Mouse (Mus musculus) layer of hippocampus, adult 9-10 months (tissue): Measurements from ENCODE around the gene Casq1.
"Not testable (repeated sequence)": the region's sequence is repeated elsewhere in the genome, so short reads cannot be mapped to it uniquely, and the experiment has no call there.

Experiments used
- DNase-seq: peaks from one replicate; pipeline ENCODE4 v3.0.0; 2022; ENCODE audit warnings: low spot score

Gene Casq1

DNA sequence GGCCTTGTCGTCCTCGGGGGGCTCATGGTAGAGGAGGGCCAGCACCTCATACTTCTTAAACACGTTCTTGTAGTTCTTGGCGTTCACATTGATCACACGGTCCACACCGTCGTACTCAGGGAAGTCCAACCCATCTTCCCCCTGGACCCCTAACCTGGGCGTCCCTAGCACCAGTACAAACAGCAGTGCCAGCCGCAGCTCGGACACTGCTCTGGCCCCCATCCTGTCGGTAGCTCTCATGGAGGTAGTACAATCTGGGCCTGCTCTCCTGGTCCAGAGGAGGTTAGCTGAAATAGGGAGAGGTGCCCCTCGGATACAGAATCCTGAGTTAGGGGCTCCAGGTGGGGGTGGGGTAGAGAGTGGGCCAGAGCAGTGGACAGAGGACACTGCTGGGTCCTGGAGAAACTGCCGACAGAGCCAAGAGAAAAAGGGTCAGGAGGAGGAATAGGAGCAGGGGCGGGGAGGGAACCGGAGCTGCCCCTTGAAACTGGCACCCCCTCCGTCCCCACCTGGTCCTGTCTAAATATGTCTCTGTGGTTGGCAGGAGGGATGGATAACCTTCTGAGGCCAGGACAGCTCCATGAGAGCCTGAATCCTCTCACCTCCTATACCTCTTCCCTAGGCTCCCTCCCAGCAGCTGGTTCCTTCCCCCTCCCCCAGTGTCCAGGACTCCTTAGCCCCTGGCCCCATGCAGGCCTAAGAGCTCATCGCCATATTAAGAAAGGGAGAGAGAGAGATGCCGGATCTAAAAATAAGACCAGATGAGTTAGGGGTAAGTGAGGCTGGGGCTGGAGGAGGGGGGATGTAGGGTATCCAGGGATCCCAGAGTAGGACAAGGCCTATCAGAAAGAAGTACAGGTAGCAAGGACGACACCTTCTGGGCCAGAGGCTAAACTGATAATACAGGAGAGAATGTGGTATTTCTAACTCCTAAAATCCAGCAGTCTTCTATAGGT is at the start of gene Casq1:
Gene Casq1, minus strand, starts transcription at position 418 of the 956 bp plus-strand sequence.
- no peak for DNase-seq

DNA sequence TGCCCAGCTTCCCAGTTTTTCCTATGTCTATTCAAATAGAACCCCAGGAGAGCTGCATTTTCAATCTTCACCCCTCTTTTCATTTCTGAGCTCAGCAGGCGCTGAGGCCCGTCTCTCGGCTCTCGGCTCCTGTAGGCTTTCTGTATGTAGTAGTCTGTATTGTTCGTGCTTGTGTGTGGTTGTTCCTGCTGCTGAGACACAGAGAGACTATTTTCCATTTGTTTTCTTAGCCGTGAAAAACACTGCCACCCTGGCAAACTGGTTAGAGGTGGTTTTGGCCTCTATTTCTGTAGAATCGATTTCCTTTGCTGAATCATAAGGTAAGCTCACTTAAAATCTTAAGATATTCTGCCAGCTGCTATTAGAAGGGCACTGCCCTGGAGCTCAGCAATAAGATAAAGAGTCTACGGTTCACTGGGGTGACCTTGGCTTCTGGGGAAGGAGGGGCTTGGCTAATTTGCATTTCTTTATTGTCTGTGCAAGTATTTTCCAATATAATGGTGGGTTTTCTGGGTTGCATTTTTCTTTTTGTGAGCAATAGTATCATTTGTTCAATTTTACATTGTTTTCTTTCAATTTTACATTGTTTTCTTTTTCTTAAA is 41.9 kb upstream of the Casq1 start, which contains the start of gene Igsf8:
Gene Igsf8, plus strand, starts transcription at position 165 of the 602 bp plus-strand sequence.
- no peak for DNase-seq

DNA sequence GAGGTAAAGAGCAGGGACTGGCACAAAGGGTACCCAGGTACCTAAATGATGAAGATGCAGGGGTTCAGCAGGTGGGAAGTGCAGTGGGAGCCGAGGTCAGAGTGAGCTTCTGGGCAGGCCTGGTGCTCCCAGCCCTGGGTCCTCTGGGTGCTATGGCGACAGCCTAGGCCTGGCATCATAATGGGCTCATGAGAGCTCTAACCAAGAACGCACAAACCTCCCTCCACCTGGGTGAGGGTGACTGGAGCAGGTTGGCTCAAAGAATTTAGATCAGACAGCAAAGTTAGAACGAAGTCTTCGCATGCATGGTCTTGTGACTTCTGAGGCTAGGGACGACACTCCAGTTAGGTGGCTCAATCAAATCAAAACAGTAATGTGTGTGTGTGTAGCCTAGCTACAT is 38.6 kb upstream of the Casq1 start, which contains the start of gene Atp1a4:
Gene Atp1a4, minus strand, starts transcription at position 101 of the 400 bp plus-strand sequence.
- no peak for DNase-seq

DNA sequence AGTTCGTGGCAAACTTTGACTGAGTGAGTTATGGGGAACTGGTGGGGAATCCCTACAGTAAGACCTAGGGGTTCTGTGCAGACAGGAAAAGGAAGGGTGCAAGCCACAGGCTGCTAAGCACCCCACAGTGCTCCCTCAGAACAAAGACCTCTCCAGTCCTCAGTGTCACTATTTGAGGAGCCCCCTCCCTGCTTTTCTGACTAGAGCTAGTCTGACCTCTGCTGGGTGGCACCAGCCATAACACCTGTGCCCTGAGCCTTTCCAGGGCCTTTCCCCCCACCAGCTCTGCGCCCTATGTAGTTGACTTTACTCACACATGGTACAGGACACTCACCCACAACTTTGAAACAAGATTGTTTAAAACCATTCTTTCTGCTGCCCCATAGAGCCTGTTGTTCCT is 28.0 kb upstream of the Casq1 start:
- DNase-seq = no peak

DNA sequence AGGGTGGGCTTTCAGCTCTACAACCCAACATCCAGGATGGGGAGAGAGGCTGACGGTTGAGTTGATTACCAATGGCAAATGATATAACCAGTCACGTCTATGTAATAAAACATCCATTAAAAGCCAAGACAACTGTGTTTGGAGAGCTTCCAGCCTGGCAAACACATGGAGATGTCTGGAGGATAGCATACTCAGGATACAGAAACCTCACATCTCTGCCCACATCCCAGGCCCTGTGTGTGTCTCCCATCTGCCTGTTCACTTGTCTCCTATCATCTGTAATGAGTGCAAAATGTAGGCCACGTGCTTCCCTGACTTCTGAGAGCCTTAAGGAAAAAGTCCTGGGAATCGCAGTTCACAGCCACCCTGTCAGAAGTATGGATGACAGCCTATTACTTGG is 27.5 kb upstream of the Casq1 start:
- DNase-seq = peak; percentile 27

DNA sequence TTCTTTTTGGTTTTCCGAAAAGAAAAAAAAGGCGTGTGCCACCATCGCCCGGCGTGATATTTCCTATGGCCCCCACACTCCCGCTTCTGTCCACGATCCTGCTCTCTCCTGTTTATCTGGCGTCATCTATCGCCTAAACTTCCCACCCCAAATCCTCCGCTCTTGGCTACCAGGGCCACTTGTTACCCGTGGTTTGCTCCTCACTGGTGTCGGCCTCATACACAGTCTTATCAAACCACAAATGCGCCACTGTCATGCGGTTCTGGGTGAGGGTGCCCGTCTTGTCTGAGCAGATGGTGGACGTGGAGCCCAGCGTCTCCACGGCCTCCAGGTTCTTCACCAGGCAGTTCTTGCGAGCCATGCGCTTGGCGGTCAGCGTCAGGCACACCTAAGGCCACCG is 25.0 kb upstream of the Casq1 start:
- DNase-seq = not testable (repeated sequence)

DNA sequence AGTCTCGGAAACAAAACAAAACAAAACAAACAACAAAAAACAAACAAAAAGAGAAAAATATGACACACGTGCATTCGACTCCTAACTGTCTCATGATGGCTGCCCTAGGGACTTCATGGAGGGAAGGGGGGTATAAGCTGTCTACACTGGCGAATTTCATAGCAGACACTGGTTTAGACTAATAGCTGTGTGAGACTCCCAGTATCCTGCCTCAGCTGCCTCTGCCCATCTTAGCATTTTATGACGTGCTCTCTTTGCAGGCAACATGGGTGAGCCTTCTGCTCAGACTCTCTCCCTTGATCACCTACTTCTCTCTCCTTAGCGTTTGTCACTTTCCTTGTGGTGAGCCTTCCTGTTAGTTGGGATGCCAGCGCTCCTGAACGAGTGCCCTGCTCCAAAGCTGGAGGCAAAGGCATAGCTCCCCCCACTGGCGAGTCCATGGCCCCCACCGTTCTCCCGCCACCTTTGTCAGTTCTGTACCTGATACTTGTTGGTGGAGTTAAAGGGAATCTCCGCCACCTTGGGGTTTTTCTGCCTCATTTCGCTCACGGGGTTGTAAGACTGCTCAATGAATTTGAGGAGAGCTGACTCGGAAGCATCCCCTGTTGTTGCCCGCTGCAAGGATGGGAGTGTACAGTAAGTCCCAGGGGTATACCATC is 24.0 kb upstream of the Casq1 start:
- DNase-seq = no peak

DNA sequence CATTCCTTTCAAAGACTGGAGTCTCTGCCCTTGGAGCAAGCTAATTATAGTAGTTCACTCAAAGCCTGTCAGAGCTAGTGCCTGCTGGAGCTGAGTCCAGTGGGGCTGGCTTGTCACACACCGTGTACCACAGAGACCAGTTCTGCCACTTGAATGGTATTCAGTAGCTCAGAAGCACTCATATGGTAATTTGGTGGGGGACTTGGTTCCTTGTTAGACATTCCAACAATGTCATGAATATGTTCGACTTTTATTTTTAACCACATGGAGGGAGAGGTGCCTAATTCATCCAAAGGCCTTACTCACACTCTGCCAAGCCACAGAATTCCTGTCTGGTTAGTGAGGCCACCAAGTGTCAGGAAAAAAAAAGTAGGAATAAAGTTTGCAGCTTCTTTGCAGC is 22.7 kb upstream of the Casq1 start:
- no peak for DNase-seq

DNA sequence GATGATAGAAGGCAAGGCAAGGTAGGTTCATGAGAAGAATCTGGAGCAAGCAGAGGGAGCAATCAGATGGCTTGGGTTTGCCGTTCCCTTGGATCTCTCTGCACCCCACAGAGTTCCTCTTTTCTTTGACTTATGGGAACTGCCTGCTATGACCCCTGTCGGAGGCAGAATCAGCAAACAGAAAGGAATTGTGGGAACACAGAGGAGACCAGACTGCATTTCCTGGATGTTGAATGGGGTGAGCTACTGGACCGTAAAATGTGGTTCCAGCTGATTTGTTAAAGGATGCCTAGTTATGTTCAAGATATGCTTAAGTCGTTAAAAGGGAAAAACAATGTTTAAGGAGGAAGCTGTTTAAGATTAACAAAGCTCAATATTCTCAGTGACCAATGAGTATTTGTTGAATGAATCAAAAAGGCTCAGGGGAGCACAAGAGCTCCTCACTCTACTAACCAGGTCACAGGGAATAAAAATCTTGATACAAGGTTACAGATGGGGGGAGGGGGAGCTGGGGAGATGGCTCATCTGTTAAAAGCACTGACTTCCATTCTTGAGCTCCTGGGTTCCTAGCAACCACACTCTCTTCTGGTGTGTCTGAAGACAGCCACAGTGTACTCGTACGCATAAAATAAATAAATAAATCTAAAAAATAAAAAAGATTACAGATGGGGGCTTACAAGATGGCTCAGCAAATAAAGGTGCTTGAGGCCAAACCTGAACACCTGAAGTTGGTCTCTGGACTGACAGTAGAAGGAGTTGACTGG is 21.5 kb upstream of the Casq1 start:
- DNase-seq = no peak

DNA sequence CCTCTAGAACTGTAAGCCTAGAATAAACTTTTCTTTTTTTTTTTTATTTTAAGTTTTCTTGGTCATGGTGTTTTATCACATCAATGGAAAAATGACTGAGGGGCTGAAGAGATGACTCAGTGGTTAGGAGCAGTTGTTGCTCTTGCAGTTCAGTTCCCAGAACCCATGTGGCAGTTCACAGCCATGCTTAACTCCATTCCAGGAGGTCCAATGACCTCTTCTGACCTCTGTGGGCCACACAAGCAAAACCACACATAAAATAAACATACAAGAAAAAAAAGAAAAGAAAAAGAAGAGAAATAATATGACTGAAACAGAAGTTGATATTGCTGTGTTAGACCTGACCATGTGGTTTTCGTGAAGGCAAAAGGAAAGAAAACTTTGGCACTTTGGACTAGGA is 9.5 kb upstream of the Casq1 start:
- no peak for DNase-seq

DNA sequence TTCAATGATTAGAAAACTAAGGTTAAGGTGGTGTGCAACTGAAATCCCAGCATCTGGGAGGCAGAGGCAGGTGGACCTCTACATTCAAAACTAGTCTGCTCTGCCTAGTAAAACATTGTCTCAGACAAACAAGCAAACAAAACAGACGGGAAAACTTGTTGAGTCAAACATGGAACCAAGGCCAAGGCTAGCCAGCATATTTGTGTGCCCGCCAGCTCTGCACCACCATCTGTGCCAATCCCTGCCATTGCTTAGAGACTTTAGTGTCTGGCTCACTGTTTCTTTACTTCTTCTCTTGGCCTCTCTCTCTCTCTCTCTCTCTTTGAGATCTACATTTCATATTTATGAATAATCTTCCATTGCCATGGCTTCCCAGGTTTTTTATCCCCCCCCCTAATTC is 8.5 kb upstream of the Casq1 start:
- DNase-seq = no peak

DNA sequence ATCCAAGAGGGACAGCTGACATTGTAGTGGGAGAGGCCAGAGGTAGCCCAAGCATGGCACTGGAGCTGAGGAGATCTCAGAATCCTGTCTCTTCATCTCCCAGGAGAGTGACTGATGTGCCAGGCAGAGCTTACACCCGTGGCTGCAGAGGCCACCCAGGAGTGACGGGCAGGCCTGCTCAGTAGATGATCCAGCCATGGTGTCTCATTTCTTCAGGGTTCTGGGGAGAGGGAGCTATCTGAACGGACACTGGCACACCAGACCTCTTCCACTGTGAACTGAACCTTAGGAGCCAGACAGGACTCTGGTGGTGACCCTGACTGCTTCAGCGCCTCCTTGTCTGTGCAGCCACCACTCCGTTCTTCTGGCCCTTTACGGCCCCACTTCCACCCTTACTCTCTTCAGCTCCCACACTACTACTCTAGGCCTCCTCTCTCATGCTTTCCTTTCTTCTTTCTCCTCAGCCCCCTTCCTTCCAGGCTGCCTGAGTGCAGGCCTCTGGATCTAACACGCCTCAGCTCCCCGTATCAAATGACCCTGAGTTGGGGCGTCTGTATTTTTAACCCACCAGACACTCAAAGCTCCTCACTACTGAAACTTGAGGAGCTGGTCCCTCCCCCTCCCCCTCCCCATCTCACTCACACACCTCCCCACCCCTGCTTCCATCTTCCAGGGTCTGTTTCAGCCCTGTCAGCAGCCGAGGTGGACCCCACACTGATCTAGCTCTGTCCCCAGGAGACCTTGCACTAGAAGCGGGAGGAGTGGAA is 1.8 kb upstream of the Casq1 start:
- DNase-seq = no peak

DNA sequence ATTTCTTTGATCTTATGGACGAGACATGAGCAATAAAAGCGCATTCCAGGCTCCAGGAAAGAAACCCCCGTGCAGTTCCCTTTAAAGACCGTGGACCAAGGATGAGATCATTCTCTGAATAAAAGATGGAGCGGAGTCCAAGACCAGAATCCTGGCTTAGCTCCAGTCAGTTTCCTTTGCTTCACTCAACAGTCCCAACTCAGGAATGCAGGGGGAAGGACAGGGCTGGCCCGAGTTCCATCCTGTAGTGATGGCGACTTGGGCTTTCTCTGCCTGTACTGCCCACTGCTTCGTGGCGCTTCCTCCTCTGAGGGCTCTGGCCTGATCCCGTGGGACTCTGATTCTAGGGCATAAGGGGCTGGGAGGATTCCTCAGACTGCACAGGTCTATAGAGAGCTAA is 746 bp upstream of the Casq1 start:
- DNase-seq = no peak

DNA sequence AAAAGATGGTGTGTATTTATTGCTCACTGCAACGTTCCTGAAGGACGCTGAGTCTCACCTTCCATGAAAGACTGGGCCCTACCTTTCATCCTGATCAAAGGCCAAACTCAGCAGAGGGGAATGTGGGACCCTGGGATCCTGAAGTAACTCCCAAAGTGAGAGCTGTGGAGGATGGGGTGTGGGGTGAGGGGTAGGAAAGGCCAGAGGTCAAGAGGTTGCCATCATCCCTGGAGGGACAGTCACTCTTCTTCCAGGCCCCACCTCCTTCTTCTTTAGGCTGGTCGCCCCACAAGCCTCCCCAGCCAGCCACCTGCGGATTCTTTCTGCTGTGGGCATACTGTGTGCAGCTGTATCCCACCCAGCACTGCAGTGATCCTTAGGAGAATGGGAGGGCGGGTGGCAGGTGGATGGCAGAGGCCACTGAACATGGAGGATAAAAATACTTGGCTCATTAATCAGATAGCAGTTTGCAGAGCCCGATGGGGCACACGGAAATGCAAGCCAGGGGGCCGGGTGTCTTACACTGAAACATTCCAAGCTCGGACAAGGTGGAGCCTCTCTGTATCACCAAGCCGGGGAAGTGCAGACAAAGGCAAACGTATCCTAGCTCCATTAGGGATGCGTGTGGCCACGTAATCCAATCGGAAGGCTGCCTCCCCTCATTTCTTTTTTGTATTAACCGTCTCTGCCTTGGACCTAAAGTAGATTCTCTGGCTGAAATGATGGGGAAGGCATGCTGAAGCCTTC is 1.3 kb downstream of the Casq1 start:
- no peak for DNase-seq

DNA sequence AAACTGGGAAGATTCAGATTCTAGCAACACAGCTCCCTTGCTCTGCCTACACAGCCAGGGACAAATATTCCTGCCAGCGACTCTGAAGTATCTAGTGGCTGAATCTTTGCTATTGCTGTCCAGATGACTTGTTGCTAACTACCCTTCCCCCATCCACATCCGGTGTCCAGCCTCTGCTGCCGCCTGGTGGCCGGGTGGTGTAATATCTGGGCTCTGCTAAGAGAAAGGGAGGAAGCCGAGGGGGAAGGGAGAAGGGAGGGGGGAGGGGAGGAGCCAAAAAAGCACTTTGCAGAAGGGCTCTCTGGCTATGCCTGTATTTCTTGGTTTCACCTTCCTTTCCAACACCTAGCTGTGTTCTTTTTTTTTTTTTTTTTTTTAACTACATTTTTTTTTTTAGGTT is 2.5 kb downstream of the Casq1 start:
- DNase-seq = no peak

DNA sequence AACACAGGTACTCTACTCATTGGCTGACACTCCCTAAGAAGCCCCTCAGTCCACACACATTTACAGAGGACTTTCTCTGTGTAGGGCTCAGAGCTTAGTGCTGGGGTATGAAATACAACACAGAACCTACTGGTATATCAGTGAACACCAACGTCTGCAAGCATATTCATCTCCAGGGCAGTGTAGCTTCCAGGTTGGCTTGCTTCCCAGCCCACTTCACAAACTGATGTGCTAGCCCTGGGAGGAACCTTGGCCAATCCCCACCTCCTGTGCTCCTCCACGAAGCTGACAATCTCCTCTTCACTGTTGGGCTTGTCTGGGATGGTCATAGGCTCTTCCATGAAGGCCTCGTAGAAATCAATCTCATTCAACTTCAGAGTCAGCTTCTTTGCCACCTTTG is 4.9 kb downstream of the Casq1 start:
- no peak for DNase-seq

DNA sequence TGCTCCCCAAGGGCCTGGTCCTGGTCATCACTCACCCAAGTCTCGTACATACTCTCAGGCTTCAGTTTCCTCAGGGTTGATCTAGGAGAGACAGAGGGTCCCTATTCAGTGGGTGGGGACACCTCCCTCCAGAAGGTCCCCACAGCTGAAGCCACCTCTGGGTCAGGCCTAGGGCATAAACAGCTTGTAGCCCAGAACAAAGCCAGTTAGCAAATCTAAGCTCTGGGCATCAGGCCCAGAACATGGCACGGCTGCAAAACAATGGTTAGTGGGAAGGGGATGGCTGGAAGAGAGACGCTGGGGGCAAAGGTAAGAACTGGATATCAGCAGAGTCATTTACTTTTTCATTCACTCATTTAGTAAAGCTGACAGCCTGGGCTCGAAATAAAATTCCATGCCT is 5.9 kb downstream of the Casq1 start:
- DNase-seq = no peak

DNA sequence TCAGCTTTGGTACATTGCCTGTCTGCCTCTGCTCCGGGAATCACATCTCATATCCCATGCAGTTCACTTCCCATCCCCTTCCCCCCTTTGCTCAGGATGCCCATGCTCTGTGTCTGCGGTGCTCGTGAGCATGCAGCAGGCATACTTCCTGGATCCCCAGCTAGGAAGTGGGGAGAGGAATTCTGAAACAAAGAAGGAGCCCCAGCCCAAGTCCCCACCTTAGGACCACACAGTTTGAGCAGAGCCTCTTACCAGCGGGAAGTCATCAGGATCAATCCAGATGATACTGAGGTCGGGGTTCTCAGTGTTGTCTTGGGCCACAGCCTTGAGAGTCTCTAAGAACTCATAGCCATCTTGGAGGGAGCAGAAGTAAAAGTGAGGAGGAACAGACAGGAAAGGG is 6.9 kb downstream of the Casq1 start:
- DNase-seq = no peak

DNA sequence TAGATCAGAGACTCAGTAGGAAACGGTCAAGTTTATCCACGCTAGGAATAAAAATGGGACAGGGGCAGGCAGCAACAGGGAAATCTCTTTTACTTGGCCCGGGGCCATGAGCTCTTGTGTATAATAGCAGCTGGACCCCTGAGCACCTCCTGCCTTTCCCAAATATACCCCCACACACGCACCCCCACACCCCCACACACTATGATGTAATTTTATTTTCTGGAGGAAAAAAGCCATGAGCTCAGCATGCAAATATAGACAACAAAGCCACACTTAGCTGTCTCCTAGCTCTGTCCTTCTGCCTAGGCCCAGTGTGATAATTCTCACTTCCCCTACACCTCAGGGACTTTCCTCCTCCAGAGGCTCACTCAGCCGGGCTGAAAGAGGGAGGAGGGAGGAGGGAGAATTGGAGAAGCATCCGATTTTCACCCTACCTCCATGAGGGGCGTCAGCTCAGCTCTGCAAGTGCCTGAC is 12.5 kb downstream of the Casq1 start:
- peak; percentile 57 for DNase-seq

DNA sequence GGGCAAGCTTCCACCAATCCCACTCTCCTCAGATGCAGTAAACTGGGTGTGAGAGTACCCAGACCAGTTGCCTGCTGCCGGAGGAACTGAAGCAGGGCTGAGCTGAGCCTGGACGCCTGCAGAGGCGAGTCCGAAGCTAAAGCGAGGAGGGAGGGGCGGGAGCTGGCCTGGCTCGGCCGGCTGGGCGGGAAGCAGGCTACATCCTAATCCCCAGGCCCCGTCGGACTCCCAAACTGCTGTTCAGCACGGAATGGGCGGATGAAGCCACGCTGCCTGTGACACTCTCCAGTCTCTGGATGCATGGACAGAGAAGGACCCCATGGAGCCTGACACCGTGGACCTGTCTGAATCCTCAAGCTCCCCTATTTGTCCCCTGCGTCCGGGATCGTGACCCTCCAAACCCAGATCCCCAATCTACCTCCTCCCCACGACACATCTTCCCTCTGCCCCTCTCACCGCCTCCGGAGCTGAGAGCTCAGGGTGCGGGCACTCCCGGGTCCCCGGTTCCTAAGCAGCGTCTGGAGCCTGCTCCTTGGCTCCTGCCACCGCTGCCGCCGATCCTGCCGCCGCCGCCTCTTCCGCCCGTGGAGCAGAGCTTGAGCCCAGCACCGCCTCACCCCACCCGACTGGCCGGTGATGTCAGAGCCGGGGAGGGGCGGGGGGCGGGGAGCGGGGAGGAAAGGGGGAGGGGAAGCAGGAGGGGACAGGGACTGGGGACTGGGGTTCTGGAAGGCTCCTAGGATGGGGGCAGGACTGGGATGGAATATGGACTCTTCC is 13.3 kb downstream of the Casq1 start, which contains the start of gene Pea15a:
Gene Pea15a, minus strand, starts transcription at position 664 of the 777 bp plus-strand sequence.
- no peak for DNase-seq
